Mouse (Mus musculus) kidney, embryonic 14.5 days (tissue): Measurements from ENCODE around the gene Taf5. TPM values are rescaled to one million over a fixed set of nuclear protein-coding genes. Genes with fewer than 3 reads are reported as not detected.

ENCODE experiments used
- polyA plus RNA-seq: library from polyadenylated mRNA; unstranded; fragments of >200 nt; fragmentation: Nextera tagmentation; extraction: Ambion mirVana; gene quantifications from 2 replicates; pipeline ENCODE4 v1.2.1, GENCODE M21; 2014

The Taf5 gene
- polyA plus RNA-seq, 1 experiment from 2014 or later, result 10.6 TPM

Other genes starting within 250 kb of the Taf5 start
- 0.31 and 0.41 TPM in 2 replicates for gene Ina, start 53.0 kb upstream of the Taf5 start, polyA plus RNA-seq
- 61.5 and 80.2 TPM in 2 replicates for gene Nt5c2, start 52.6 kb upstream of the Taf5 start, polyA plus RNA-seq
- 36.4 and 37.1 TPM in 2 replicates for gene Pcgf6, start 16.8 kb upstream of the Taf5 start, polyA plus RNA-seq
- 1,126 and 1,715 TPM in 2 replicates for gene Usmg5, start 22.9 kb downstream of the Taf5 start, polyA plus RNA-seq
- 9.9 and 11.1 TPM in 2 replicates for gene Pdcd11, start 23.0 kb downstream of the Taf5 start, polyA plus RNA-seq
- gene Calhm2, start 70.5 kb downstream of the Taf5 start, polyA plus RNA-seq, result 1.9 and 3.8 TPM in 2 replicates
- not detected in 2 replicates for gene Calhm1, start 76.5 kb downstream of the Taf5 start, polyA plus RNA-seq
- not detected in 2 replicates for gene Calhm3, start 90.0 kb downstream of the Taf5 start, polyA plus RNA-seq
- 4.7 and 5.9 TPM in 2 replicates for gene Neurl1a, start 111.1 kb downstream of the Taf5 start, polyA plus RNA-seq